Mouse (Mus musculus) MEL (cell line): ENCODE measurements at regions not wholly inside any gene's neighbourhood (a gene's known extent, or its start where the extent isn't known, plus 50 kb on each side); places are given as distances from the start of the nearest gene placed in this dataset.

Experiments used
- DNase-seq: peaks from one replicate; pipeline ENCODE4 v3.0.0; 2011; ENCODE audit warnings: low read depth, low spot score
- H3K27ac ChIP-seq: 2 replicates; pipeline ENCODE4 v1.5.1; 2012; ENCODE audit warnings: low read depth, mild to moderate bottlenecking, control low read depth, low read length, moderate library complexity; ENCODE audit not compliant: control insufficient read depth
- H3K27me3 ChIP-seq, 2 experiments: fragments of 150-350 bp in 1 of 2; sonication (generic) in 1 of 2; 2 replicates each; pipeline ENCODE4 v1.6.1; 2012; ENCODE audit warnings: low read length in 2 of 2, mild to moderate bottlenecking in 2 of 2, improper control_type of control experiment in 1 of 2, moderate library complexity in 1 of 2; ENCODE audit not compliant: insufficient read depth in 2 of 2, control insufficient read depth in 1 of 2
- H3K36me3 ChIP-seq, 2 experiments: 2 replicates each; pipeline ENCODE4 v1.6.1; 2012 to 2014; ENCODE audit warnings: low read length in 2 of 2, improper control_type of control experiment in 1 of 2, inconsistent platforms in 1 of 2, mild to moderate bottlenecking in 1 of 2; ENCODE audit not compliant: insufficient read depth in 2 of 2, control insufficient read depth in 1 of 2
- H3K4me1 ChIP-seq, 2 experiments: fragments of 150-350 bp in 1 of 2; sonication (generic) in 1 of 2; 2 replicates each; pipeline ENCODE4 v1.6.1; 2012; ENCODE audit warnings: low read length in 2 of 2, improper control_type of control experiment in 1 of 2, mild to moderate bottlenecking in 1 of 2; ENCODE audit not compliant: insufficient read depth in 2 of 2, control insufficient read depth in 1 of 2
- H3K4me3 ChIP-seq, 2 experiments: fragments of 150-350 bp in 1 of 2; sonication (generic) in 1 of 2; 2 replicates each; pipeline ENCODE4 v1.5.1; 2012; ENCODE audit warnings: low read depth in 2 of 2, low read length in 2 of 2, mild to moderate bottlenecking in 2 of 2, moderate library complexity in 2 of 2, control low read depth in 1 of 2, improper control_type of control experiment in 1 of 2; ENCODE audit not compliant: control insufficient read depth in 1 of 2, insufficient read depth in 1 of 2
- H3K79me2 ChIP-seq: 2 replicates; pipeline ENCODE4 v1.6.1; 2012; ENCODE audit warnings: mild to moderate bottlenecking, low read length, moderate library complexity; ENCODE audit not compliant: control insufficient read depth, poor library complexity, insufficient read depth
- H3K9ac ChIP-seq: 2 replicates; pipeline ENCODE4 v1.6.1; 2012; ENCODE audit warnings: low read depth, mild to moderate bottlenecking, control low read depth, low read length, moderate library complexity; ENCODE audit not compliant: control insufficient read depth, poor library complexity, severe bottlenecking
- H3K9me3 ChIP-seq: fragments of 150-350 bp; sonication (generic); replicated peaks from 2 replicates; pipeline ENCODE4 v1.6.1; 2012; ENCODE audit warnings: mild to moderate bottlenecking, low read length, improper control_type of control experiment, moderate library complexity; ENCODE audit not compliant: insufficient read depth
- CTCF ChIP-seq, 3 experiments: IDR thresholded peaks in 2 of 3; conservative IDR thresholded peaks in 1 of 3; 2 replicates each; pipeline ENCODE4 v1.5.1; 2011 to 2012; ENCODE audit warnings: low read length in 3 of 3, low read depth in 2 of 3, mild to moderate bottlenecking in 2 of 3, improper control_type of control experiment in 1 of 3, inconsistent platforms in 1 of 3, mixed read lengths in 1 of 3, moderate library complexity in 1 of 3; ENCODE audit not compliant: control insufficient read depth in 1 of 3, insufficient read depth in 1 of 3, poor library complexity in 1 of 3, severe bottlenecking in 1 of 3
- ELF1 ChIP-seq: IDR thresholded peaks from 2 replicates; pipeline ENCODE4 v1.6.1; 2014; ENCODE audit warnings: low read depth, mild to moderate bottlenecking, inconsistent platforms, low read length, improper control_type of control experiment, moderate library complexity
- ETS1 ChIP-seq: IDR thresholded peaks from 2 replicates; pipeline ENCODE4 v1.6.1; 2012; ENCODE audit warnings: low read depth, mild to moderate bottlenecking, inconsistent platforms, low read length, improper control_type of control experiment, moderate library complexity
- GABPA ChIP-seq: IDR thresholded peaks from 2 replicates; pipeline ENCODE4 v1.6.1; 2012; ENCODE audit warnings: low read depth, mild to moderate bottlenecking, inconsistent platforms, low read length, improper control_type of control experiment, moderate library complexity
- GATA1 ChIP-seq: IDR thresholded peaks from 2 replicates; pipeline ENCODE4 v1.6.1; 2011; ENCODE audit warnings: low read depth, low read length, improper control_type of control experiment
- HCFC1 ChIP-seq: IDR thresholded peaks from 2 replicates; pipeline ENCODE4 v1.6.1; 2012; ENCODE audit warnings: low read depth, mild to moderate bottlenecking, inconsistent platforms, low read length, improper control_type of control experiment, moderate library complexity
- JUND ChIP-seq: IDR thresholded peaks from 2 replicates; pipeline ENCODE4 v1.6.1; 2011; ENCODE audit warnings: low read depth, mild to moderate bottlenecking, improper control_type of control experiment, low read length
- KAT2A ChIP-seq: conservative IDR thresholded peaks from 2 replicates; pipeline ENCODE4 v1.6.1; 2012; ENCODE audit warnings: low read depth, low read length, improper control_type of control experiment, inconsistent platforms
- MAFK ChIP-seq: IDR thresholded peaks from 2 replicates; pipeline ENCODE4 v1.6.1; 2011; ENCODE audit warnings: low read depth, mild to moderate bottlenecking, low read length, improper control_type of control experiment, borderline replicate concordance
- MAX ChIP-seq: IDR thresholded peaks from 2 replicates; pipeline ENCODE4 v1.6.1; 2011; ENCODE audit warnings: low read length, improper control_type of control experiment
- MEF2A ChIP-seq: IDR thresholded peaks from 2 replicates; pipeline ENCODE4 v1.6.1; 2014; ENCODE audit warnings: low read depth, mild to moderate bottlenecking, inconsistent platforms, low read length, improper control_type of control experiment; ENCODE audit not compliant: poor library complexity, insufficient replicate concordance, severe bottlenecking; ENCODE audit errors: extremely low read depth
- MXI1 ChIP-seq: IDR thresholded peaks from 2 replicates; pipeline ENCODE4 v1.6.1; 2011; ENCODE audit warnings: mild to moderate bottlenecking, low read depth, low read length, improper control_type of control experiment
- RAD21 ChIP-seq: IDR thresholded peaks from 2 replicates; pipeline ENCODE4 v1.6.1; 2011; ENCODE audit warnings: mild to moderate bottlenecking, low read depth, low read length, improper control_type of control experiment
- RCOR1 ChIP-seq: IDR thresholded peaks from 2 replicates; pipeline ENCODE4 v1.6.1; 2012; ENCODE audit warnings: low read depth, mild to moderate bottlenecking, inconsistent platforms, low read length, improper control_type of control experiment
- SIN3A ChIP-seq: IDR thresholded peaks from 2 replicates; pipeline ENCODE4 v1.6.1; 2012; ENCODE audit warnings: low read length, improper control_type of control experiment, inconsistent platforms
- SMC3 ChIP-seq: IDR thresholded peaks from 2 replicates; pipeline ENCODE4 v1.6.1; 2011; ENCODE audit warnings: low read depth, low read length, improper control_type of control experiment
- TAL1 ChIP-seq: IDR thresholded peaks from 2 replicates; pipeline ENCODE4 v1.6.1; 2012; ENCODE audit warnings: mild to moderate bottlenecking, inconsistent platforms, low read length, moderate library complexity, mixed read lengths
- UBTF ChIP-seq: IDR thresholded peaks from 2 replicates; pipeline ENCODE4 v1.6.1; 2012; ENCODE audit warnings: low read depth, mild to moderate bottlenecking, inconsistent platforms, low read length, improper control_type of control experiment, moderate library complexity, borderline replicate concordance; ENCODE audit not compliant: insufficient read depth
- ZC3H11A ChIP-seq: IDR thresholded peaks from 2 replicates; pipeline ENCODE4 v1.6.1; 2012; ENCODE audit warnings: low read depth, mild to moderate bottlenecking, inconsistent platforms, low read length, improper control_type of control experiment
- ZMIZ1 ChIP-seq: IDR thresholded peaks from 2 replicates; pipeline ENCODE4 v1.6.1; 2012; ENCODE audit warnings: low read depth, mild to moderate bottlenecking, inconsistent platforms, low read length, improper control_type of control experiment, moderate library complexity
- ZNF384 ChIP-seq: IDR thresholded peaks from 2 replicates; pipeline ENCODE4 v1.6.1; 2012; ENCODE audit warnings: low read depth, mild to moderate bottlenecking, inconsistent platforms, low read length, improper control_type of control experiment

- Histone ChIP-seq H3K9me3 (no peaks in the 10 kb centered on the region), H3K27ac (no peak overlapping the region), H3K79me2 (no peaks in the 10 kb centered on the region)
- DNase-seq = peak; percentile 3
- TF ChIP-seq ELF1 (no peak), ETS1 (no peak), UBTF (no peak), RAD21 (no peak), GATA1 (no peak), MAX (no peak), CTCF (IDR thresholded peaks at IDR 0.05 in 2 of 3, conservative IDR thresholded peaks at IDR 0.05 in 1 of 3; ENCODE audit: control insufficient read depth in 1 of 3, insufficient read depth in 1 of 3, low read depth in 2 of 3, low read length in 3 of 3, poor library complexity in 1 of 3, severe bottlenecking in 1 of 3) (no peak), HCFC1 (no peak), MXI1 (no peak), ZMIZ1 (no peak), SMC3 (no peak), MAFK (no peak)
- TF ChIP-seq, all 39 proteins: peak for 0
- no peak overlapping the region for H3K9ac ChIP-seq
- no peaks in the 10 kb centered on the region for H3K4me1 ChIP-seq
- no peaks in the 10 kb centered on the region for H3K27me3 ChIP-seq
- H3K4me3 ChIP-seq = no peak overlapping the region
- H3K36me3 ChIP-seq = no peaks in the 10 kb centered on the region
Measured at GRCm38 (mm10) chr3:134033862-134034261, 202.4 kb upstream of the Cxxc4 start.

DNA sequence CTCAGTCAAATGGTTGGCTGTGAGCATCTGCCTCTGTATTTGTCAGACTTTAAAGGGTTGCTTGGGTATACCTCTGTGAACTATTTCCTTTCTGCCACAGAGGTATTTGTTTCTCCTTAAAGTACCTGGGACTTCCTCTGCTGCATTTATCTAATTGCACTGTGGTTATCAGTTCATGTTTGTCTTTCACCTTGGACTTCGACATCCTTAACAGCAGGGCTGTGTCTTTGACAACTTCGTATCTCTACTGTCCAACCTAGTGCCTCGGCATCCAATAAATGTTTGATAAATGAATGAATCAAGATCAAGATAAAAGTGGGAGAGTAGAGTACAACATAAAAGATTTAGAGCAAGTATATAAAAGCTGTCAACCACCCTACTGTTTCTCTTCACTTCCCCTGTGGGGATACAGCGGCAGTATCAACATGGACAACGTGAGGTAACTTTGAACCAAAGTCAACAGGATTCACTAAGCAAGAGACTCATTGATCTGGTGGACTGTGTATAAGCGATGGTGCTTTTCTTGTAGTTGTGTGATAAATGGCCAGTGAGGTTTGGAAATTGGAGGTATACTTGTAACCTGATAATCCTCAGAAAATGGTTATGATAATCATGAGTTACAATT is 199.9 kb upstream of the Cxxc4 start:
- no peaks in the 10 kb centered on the region for H3K9me3 ChIP-seq
- no peak for TF ChIP-seq RCOR1
- no peak for TF ChIP-seq JUND
- no peak for TF ChIP-seq ZNF384
- no peak for TF ChIP-seq ZC3H11A
- TF ChIP-seq KAT2A = no peak
- no peak for TF ChIP-seq GATA1
- no peak for TF ChIP-seq GABPA
- no peak for TF ChIP-seq SIN3A
- no peak for TF ChIP-seq TAL1
- TF ChIP-seq MEF2A = no peak
- TF ChIP-seq ELF1 = no peak
- no peak overlapping the region for H3K9ac ChIP-seq
- no peaks in the 10 kb centered on the region for H3K79me2 ChIP-seq
- H3K27me3 ChIP-seq = no peaks in the 10 kb centered on the region
- no peak overlapping the region for H3K4me3 ChIP-seq
- H3K4me1 ChIP-seq = no peaks in the 10 kb centered on the region
- H3K36me3 ChIP-seq = no peaks in the 10 kb centered on the region
- H3K27ac ChIP-seq = no peak overlapping the region
- no peak for DNase-seq
